ENCODE assay signal across 8 mouse cellular contexts in the genomic region with DNA sequence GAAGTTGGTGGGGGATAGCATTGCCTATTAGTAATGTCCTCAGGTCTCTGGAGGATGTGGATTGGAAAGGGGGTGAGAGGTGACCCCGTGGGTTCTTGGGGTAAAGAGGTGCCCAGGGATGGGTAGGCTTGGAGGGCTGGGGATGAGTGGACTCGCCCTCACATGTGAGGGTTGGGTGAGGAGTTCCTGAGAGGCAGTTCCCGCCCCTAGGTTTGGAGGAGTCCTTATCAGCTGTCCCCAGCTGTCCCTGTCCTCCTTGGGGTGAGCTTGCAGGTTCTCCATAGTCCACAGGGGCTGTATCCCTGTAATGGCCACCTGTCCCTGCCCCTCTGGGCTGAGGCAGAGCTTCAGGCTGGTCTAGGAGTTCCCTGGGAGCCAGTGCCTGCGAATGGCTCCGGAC. TPM values are rescaled to one million over a fixed set of nuclear protein-coding genes. Genes with fewer than 3 reads are reported as not detected.
DNase-seq lines count a peak whose midpoint lies in the region; ATAC-seq and TF ChIP-seq lines count a peak whose summit lies in the region.

No protein-coding gene starts in this region.

- no peak for TF ChIP-seq CTCF in bone marrow, adult 2 months (IDR thresholded peaks at IDR 0.05; ENCODE audit: control insufficient read depth, insufficient read depth, low read length)

- H3K4me2 ChIP-seq in heart, embryonic 11.5 days = peak overlapping the region; percentile 79
- peak overlapping the region; percentile 91 for H3K4me2 ChIP-seq in hindbrain, embryonic 14.5 days (replicated peaks)
- H3K4me2 ChIP-seq in midbrain, embryonic 15.5 days = peak overlapping the region; percentile 85

- peak; percentile 60; the same call in 1 of the 2 replicates for ATAC-seq in heart, embryonic 11.5 days (replicated peaks; ENCODE audit: insufficient number of reproducible peaks, low FRiP score, low TSS enrichment)
- ATAC-seq in hindbrain, embryonic 14.5 days (ENCODE audit: low FRiP score) = no peak
- no peak for ATAC-seq in midbrain, embryonic 15.5 days (replicated peaks)
- no peak for ATAC-seq in monocyte, adult 5-6 weeks (replicated peaks; ENCODE audit: insufficient number of reproducible peaks, low FRiP score, low TSS enrichment, poor library complexity, severe bottlenecking)

- peak overlapping the region; percentile 91 for H3K4me3 ChIP-seq in heart, embryonic 11.5 days (ENCODE audit: low read depth, low read length)
- H3K4me3 ChIP-seq in bone marrow, adult 2 months (replicated peaks; ENCODE audit: control insufficient read depth, low read depth, low read length) = peak overlapping the region; percentile 91
- peak overlapping the region; percentile 82 for H3K4me3 ChIP-seq in hindbrain, embryonic 14.5 days (replicated peaks; ENCODE audit: low read length)
- peak overlapping the region; percentile 65 for H3K4me3 ChIP-seq in midbrain, embryonic 15.5 days

- peaks cover 18% of the 10 kb centered on the region for H3K36me3 ChIP-seq in heart, embryonic 11.5 days (ENCODE audit: control insufficient read depth, insufficient read depth, low read length)
- H3K36me3 ChIP-seq in hindbrain, embryonic 14.5 days (replicated peaks; ENCODE audit: control insufficient read depth, insufficient read depth) = peaks cover 24% of the 10 kb centered on the region
- peaks cover 10% of the 10 kb centered on the region for H3K36me3 ChIP-seq in midbrain, embryonic 15.5 days (replicated peaks)

- WGBS in heart, embryonic 11.5 days (ENCODE audit: insufficient replicate concordance) = 50% methylated on average over 5 of the region's 5 CpGs
- 39% methylated on average over 5 of the region's 5 CpGs for WGBS in bone marrow, adult 2 months
- 80% methylated on average over 5 of the region's 5 CpGs for WGBS in hindbrain, embryonic 14.5 days
- WGBS in midbrain, embryonic 15.5 days = 79% methylated on average over 5 of the region's 5 CpGs

- peak overlapping the region; percentile 93 for H3K27ac ChIP-seq in heart, embryonic 11.5 days (ENCODE audit: low read depth, low read length)
- peak overlapping the region; percentile 69 for H3K27ac ChIP-seq in bone marrow, adult 2 months (ENCODE audit: control insufficient read depth, insufficient read depth, low read depth, low read length, poor library complexity)
- H3K27ac ChIP-seq in hindbrain, embryonic 14.5 days = no peak overlapping the region
- H3K27ac ChIP-seq in midbrain, embryonic 15.5 days = no peak overlapping the region

- no peak for DNase-seq in heart, postnatal 10 days
- DNase-seq in hindbrain, embryonic 14.5 days (ENCODE audit: low spot score) = no peak
- DNase-seq in urinary bladder, adult 2 months (ENCODE audit: low spot score) = no peak
- no peak for DNase-seq in adrenal gland, postnatal 36 days

- intact Hi-C loops in heart, postnatal 10 days (cut with DNase I) = no loop called here

- peak overlapping the region; percentile 99 for H3K9ac ChIP-seq in heart, embryonic 11.5 days (ENCODE audit: low read depth, low read length)
- peak overlapping the region; percentile 31; the same call in 1 of the 2 replicates for H3K9ac ChIP-seq in hindbrain, embryonic 14.5 days
- H3K9ac ChIP-seq in midbrain, embryonic 15.5 days = peak overlapping the region; percentile 76

- H3K27me3 ChIP-seq in heart, embryonic 11.5 days (ENCODE audit: control insufficient read depth, insufficient read depth, low read length) = no peaks in the 10 kb centered on the region
- no peaks in the 10 kb centered on the region for H3K27me3 ChIP-seq in hindbrain, embryonic 14.5 days (ENCODE audit: control insufficient read depth, insufficient read depth, low read length)
- no peaks in the 10 kb centered on the region for H3K27me3 ChIP-seq in midbrain, embryonic 15.5 days (replicated peaks)

- 0 out of 2 replicates have a peak, but pooled peaks have one; percentile 47 for TF ChIP-seq POLR2A in bone marrow, adult 2 months (IDR thresholded peaks at IDR 0.05; ENCODE audit: borderline replicate concordance, control insufficient read depth, low read depth, low read length)

- no peaks in the 10 kb centered on the region for H3K9me3 ChIP-seq in heart, embryonic 11.5 days (replicated peaks; ENCODE audit: control insufficient read depth, low read length)
- no peaks in the 10 kb centered on the region for H3K9me3 ChIP-seq in hindbrain, embryonic 14.5 days (ENCODE audit: control insufficient read depth, low read length)
- no peaks in the 10 kb centered on the region for H3K9me3 ChIP-seq in midbrain, embryonic 15.5 days

- H3K4me1 ChIP-seq in heart, embryonic 11.5 days (ENCODE audit: control insufficient read depth, insufficient read depth, low read length) = peaks cover 61% of the 10 kb centered on the region
- peaks cover 2% of the 10 kb centered on the region; the same call in 1 of the 2 replicates for H3K4me1 ChIP-seq in bone marrow, adult 2 months (ENCODE audit: control insufficient read depth, insufficient read depth, low read length)
- H3K4me1 ChIP-seq in hindbrain, embryonic 14.5 days (replicated peaks; ENCODE audit: control insufficient read depth, insufficient read depth, low read length) = peaks cover 29% of the 10 kb centered on the region
- H3K4me1 ChIP-seq in midbrain, embryonic 15.5 days = peaks cover 30% of the 10 kb centered on the region

RNA-seq across cellular contexts. Expression of gene Bsg, which starts 1.7 kb away (rescaled TPM):
- 1,233 and 1,252 TPM in 2 replicates for polyA plus RNA-seq in heart, embryonic 11.5 days (2014; fragmentation: Nextera tagmentation; extraction: Ambion mirVana)
- 1,000 to 10,000 TPM; 1,161 to 1,276 TPM for total RNA-seq in heart, postnatal 10 days (2021)
- polyA plus RNA-seq in bone marrow, adult 2 months (2011; ENCODE audit: insufficient read depth, insufficient read length, low replicate concordance, missing spikeins) = 465 and 588 TPM in 2 replicates
- 930 and 976 TPM in 2 replicates for polyA plus RNA-seq in hindbrain, embryonic 14.5 days (2014; fragmentation: Nextera tagmentation; extraction: Ambion mirVana)
- 819 and 876 TPM in 2 replicates for polyA plus RNA-seq in midbrain, embryonic 15.5 days (2015; fragmentation: Nextera tagmentation; extraction: Ambion mirVana)
- 614 and 631 TPM in 2 replicates for polyA plus RNA-seq in urinary bladder, adult 2 months (2012; rRNA removed)
- 100 to 1,000 TPM; 558 to 568 TPM for total RNA-seq in adrenal gland, postnatal 36 days (2021)
- total RNA-seq in monocyte, adult 5-6 weeks (2017) = 158 to 185 TPM (median 179 TPM) in 3 replicates

RNA-seq across cellular contexts. Expression of gene Hcn2, which starts 10.5 kb away (rescaled TPM):
- 0.13 and 0.14 TPM in 2 replicates for polyA plus RNA-seq in heart, embryonic 11.5 days (2014; fragmentation: Nextera tagmentation; extraction: Ambion mirVana)
- total RNA-seq in heart, postnatal 10 days (2021) = 10 to 100 TPM; 22.6 to 27.6 TPM
- polyA plus RNA-seq in bone marrow, adult 2 months (2011; ENCODE audit: insufficient read depth, insufficient read length, low replicate concordance, missing spikeins) = 0.31 TPM in 1 of 2 replicates, not detected in the other
- 2.9 and 4.3 TPM in 2 replicates for polyA plus RNA-seq in hindbrain, embryonic 14.5 days (2014; fragmentation: Nextera tagmentation; extraction: Ambion mirVana)
- 1.3 and 1.7 TPM in 2 replicates for polyA plus RNA-seq in midbrain, embryonic 15.5 days (2015; fragmentation: Nextera tagmentation; extraction: Ambion mirVana)
- 0.96 and 1.5 TPM in 2 replicates for polyA plus RNA-seq in urinary bladder, adult 2 months (2012; rRNA removed)
- total RNA-seq in adrenal gland, postnatal 36 days (2021) = 1 to 10 TPM; 4.3 to 6.0 TPM
- total RNA-seq in monocyte, adult 5-6 weeks (2017) = not detected in 3 replicates

RNA-seq across cellular contexts. Expression of gene Gzmm, which starts 17.1 kb away (rescaled TPM):
- polyA plus RNA-seq in heart, embryonic 11.5 days (2014; fragmentation: Nextera tagmentation; extraction: Ambion mirVana) = 0.40 and 1.0 TPM in 2 replicates
- total RNA-seq in heart, postnatal 10 days (2021) = 1 to 10 TPM; 3.8 to 4.3 TPM
- not detected in 2 replicates for polyA plus RNA-seq in bone marrow, adult 2 months (2011; ENCODE audit: insufficient read depth, insufficient read length, low replicate concordance, missing spikeins)
- polyA plus RNA-seq in hindbrain, embryonic 14.5 days (2014; fragmentation: Nextera tagmentation; extraction: Ambion mirVana) = 1.5 and 1.8 TPM in 2 replicates
- polyA plus RNA-seq in midbrain, embryonic 15.5 days (2015; fragmentation: Nextera tagmentation; extraction: Ambion mirVana) = 1.7 and 2.2 TPM in 2 replicates
- 1.1 and 1.4 TPM in 2 replicates for polyA plus RNA-seq in urinary bladder, adult 2 months (2012; rRNA removed)
- 1 to 10 TPM in 1 of 2 experiments, under 1 TPM in 1; 0.86 to 1.0 TPM for total RNA-seq in adrenal gland, postnatal 36 days (2021)
- total RNA-seq in monocyte, adult 5-6 weeks (2017) = 0.29 to 17.0 TPM (median 3.0 TPM) in 3 replicates

RNA-seq across cellular contexts. Expression of gene Cdc34, which starts 24.0 kb away (rescaled TPM):
- 159 and 164 TPM in 2 replicates for polyA plus RNA-seq in heart, embryonic 11.5 days (2014; fragmentation: Nextera tagmentation; extraction: Ambion mirVana)
- total RNA-seq in heart, postnatal 10 days (2021) = 100 to 1,000 TPM; 152 to 159 TPM
- polyA plus RNA-seq in bone marrow, adult 2 months (2011; ENCODE audit: insufficient read depth, insufficient read length, low replicate concordance, missing spikeins) = 82.1 and 98.6 TPM in 2 replicates
- 78.9 and 81.8 TPM in 2 replicates for polyA plus RNA-seq in hindbrain, embryonic 14.5 days (2014; fragmentation: Nextera tagmentation; extraction: Ambion mirVana)
- 88.8 and 91.6 TPM in 2 replicates for polyA plus RNA-seq in midbrain, embryonic 15.5 days (2015; fragmentation: Nextera tagmentation; extraction: Ambion mirVana)
- polyA plus RNA-seq in urinary bladder, adult 2 months (2012; rRNA removed) = 60.6 and 70.0 TPM in 2 replicates
- total RNA-seq in adrenal gland, postnatal 36 days (2021) = 10 to 100 TPM; 75.0 to 79.9 TPM
- 76.0 to 109 TPM (median 89.7 TPM) in 3 replicates for total RNA-seq in monocyte, adult 5-6 weeks (2017)

RNA-seq across cellular contexts. Expression of gene Tpgs1, which starts 36.8 kb away (rescaled TPM):
- polyA plus RNA-seq in heart, embryonic 11.5 days (2014; fragmentation: Nextera tagmentation; extraction: Ambion mirVana) = 47.4 and 48.6 TPM in 2 replicates
- 10 to 100 TPM; 24.3 to 24.4 TPM for total RNA-seq in heart, postnatal 10 days (2021)
- polyA plus RNA-seq in bone marrow, adult 2 months (2011; ENCODE audit: insufficient read depth, insufficient read length, low replicate concordance, missing spikeins) = 4.9 and 12.2 TPM in 2 replicates
- polyA plus RNA-seq in hindbrain, embryonic 14.5 days (2014; fragmentation: Nextera tagmentation; extraction: Ambion mirVana) = 107 and 108 TPM in 2 replicates
- 99.8 and 105 TPM in 2 replicates for polyA plus RNA-seq in midbrain, embryonic 15.5 days (2015; fragmentation: Nextera tagmentation; extraction: Ambion mirVana)
- polyA plus RNA-seq in urinary bladder, adult 2 months (2012; rRNA removed) = 29.1 and 33.7 TPM in 2 replicates
- total RNA-seq in adrenal gland, postnatal 36 days (2021) = 10 to 100 TPM; 31.6 to 39.0 TPM
- 8.9 to 28.4 TPM (median 25.4 TPM) in 3 replicates for total RNA-seq in monocyte, adult 5-6 weeks (2017)

Comparison
In these comparisons a context has a peak if more than half of its experiments do, and no peak if none do; other contexts are left out.
1. H3K27ac ChIP-seq: peak in heart, embryonic 11.5 days (single experiment) and bone marrow, adult 2 months (single experiment); none in hindbrain, embryonic 14.5 days (single experiment) and midbrain, embryonic 15.5 days (single experiment).
2. H3K9ac ChIP-seq: peak in every context shown above with its lines; median percentile 99 in heart, embryonic 11.5 days; 76 in midbrain, embryonic 15.5 days; 31 in hindbrain, embryonic 14.5 days.
3. Peak in every context shown above with its lines, with median percentiles within 50 percentile points of each other: H3K4me2 ChIP-seq and H3K4me3 ChIP-seq.